Mouse (Mus musculus) neutrophil, adult 5-6 weeks (primary cell): ENCODE results near the gene Il1f8. TPM values are rescaled to one million over a fixed set of nuclear protein-coding genes. Genes with fewer than 3 reads are reported as not detected.
"Not testable (repeated sequence)": the region's sequence is repeated elsewhere in the genome, so short reads cannot be mapped to it uniquely, and the experiment has no call there.

Experiments used
- ATAC-seq: fragments of 151-379, 151-347 bp; 2 replicates; pipeline ENCODE4 v1.8.0; 2017; ENCODE audit warnings: mild to moderate bottlenecking, moderate TSS enrichment; ENCODE audit not compliant: insufficient number of reproducible peaks, poor library complexity, low FRiP score, severe bottlenecking; ENCODE audit errors: extremely low read depth
- total RNA-seq: library from RNA; stranded (forward); fragments of 200-1000 nt; gene quantifications from 2 replicates; pipeline ENCODE4 v1.2.3, GENCODE M21; 2017

Gene Il1f8
- total RNA-seq: not detected in 2 replicates

DNA sequence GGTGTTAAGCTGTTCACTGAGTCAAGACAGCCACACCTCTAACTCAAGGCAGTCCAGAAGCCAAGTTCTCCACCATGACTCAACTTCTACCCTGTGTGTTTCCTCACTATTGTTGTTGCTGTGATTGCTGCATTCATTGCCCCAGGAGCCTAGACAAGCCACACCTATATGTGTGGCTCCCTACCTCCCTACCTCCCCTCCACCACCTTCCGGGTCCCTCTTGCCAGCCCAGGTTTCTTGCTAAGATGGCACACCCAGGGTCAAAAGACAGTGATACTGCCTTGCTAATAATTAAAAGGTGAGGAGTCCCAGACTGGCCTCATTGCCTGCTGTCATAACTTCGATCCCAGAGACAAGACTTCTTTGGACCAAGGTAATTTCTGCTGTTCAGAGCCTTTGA, at the start of gene Il1f8:
Gene Il1f8, plus strand, starts transcription at position 301 of the 400 bp plus-strand sequence.
- ATAC-seq: no peak

DNA sequence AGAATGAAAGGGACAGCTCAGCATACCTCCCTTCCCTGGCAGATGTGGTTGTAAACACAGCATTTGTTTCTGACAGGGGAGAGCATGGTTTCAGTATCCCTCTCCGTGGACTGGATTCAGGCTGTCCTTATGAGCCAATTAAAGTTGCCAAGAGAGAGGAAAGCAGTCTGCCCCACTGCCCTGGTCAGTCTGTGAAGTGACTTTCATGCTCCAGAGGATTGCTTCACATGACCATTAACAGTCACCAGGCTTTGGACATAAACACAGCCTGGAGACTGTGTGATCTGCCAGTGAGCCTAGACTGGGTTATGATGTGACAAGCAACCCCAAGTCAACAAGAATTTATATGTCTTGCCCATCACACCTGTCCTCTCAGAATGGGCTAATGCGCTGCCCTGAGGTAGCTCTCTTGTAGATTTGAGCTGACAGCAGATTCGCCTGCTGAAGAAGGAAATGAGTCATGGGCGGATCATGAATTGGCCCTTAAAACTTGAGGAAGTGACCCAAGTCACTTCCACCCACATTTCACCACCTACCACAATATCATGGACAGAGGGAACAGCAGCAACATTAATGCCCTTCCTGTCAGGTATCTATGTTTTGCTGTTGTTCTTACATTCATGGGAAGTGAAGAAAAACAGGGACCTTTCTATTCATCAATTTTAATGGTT, 49.2 kb upstream of the Il1f8 start:
- peak; percentile 98 for ATAC-seq

DNA sequence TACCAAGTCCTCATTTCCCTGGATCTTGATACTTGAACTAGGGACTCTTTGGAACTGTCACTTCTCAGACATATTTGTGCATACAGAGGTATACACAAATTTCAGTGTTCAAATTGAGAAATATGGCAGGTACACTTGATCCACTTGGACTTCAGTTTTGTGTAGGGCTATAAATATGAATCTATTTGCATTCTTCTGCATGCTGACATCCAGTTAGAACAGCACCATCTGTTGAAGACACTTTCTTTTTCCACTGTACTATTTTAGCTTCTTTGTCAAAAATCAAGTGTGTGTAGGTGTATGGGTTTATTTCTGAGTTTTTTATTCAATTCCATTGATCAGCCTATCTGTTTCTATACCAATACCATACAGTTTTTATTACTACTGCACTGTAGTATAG, 43.9 kb upstream of the Il1f8 start:
- ATAC-seq: no peak

DNA sequence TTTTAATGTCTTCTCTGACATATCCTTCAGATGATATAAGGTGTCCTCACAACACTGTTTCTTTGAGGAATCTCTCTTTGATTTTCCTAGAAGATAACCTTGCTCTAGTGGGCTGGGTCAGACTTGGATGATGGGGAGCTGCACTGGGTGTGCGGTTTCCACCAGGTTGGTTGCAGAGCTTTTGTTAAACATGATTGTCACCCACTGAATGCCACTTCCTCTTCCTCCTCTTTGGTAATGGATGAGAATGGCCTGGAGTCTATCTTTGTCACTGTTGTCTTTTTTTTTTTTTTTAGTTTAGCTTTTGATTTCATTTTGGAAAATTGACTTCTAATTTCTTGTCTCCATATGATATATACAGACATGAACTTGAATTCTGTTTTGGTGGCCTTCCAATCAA, 18.6 kb upstream of the Il1f8 start:
- peak; percentile 39; the same call in 1 of the 2 replicates for ATAC-seq

DNA sequence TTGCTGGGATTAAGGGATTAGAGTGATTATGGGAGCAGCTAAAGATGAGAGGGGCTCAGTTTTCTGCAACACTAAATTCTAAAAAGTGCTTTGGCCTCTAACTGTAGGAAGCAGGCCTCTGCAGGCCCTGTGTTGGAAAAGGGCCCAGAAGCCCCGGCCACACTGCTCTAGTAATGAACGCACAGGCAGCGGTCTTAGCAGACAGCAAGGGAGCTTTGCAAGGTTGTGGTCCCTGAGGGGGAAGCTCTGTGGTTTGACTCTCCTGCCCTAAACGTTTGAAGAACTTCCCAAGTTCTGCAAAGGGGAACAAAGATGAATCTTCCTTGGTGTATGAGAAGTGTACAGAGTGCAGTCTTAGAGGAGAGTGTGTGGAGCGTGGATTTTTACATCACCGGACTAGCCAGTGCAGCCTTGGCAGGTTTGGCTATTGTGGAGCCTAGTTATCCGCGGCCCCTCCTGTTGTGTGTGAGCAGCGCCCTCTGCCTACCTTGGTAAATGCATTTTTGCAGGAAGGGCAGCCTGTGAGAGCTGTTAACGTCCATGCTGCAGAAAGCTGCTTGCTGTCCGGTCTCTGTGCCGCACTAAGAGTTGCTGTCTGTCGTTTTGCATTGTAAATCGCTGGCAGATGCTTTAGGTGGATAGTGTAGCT, 28.8 kb downstream of the Il1f8 start:
- peak; percentile 69 for ATAC-seq

DNA sequence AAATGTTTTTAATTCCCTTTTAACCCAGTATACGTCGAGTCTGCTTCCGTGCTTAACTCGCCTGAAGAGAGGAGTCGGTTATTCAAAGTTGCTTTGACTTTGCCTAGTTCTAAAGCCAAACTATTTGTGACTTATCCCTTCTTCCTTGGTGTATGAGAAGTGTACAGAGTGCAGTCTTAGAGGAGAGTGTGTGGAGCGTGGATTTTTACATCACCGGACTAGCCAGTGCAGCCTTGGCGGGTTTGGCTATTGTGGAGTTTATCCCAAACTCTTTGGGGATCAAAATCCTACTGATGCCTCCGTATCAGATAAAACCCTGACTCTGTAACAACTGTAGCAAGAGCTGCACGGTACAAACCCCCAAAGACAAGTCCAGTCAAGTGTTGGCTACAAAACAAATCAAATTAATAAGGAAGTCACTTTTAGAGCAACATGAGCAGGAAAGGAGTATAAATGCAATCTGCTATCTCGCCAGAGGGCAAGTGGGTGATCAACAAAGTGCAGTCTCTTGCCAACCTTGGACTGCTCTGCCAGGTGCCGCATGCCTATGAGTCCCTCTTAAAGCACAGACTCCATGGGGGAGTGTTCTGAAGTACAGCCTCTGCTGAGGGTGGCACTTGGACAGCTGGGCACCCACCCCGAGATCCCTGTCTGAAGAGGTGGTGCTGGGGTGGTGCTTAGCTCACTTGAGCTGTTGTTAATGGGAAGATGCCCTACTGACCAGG, 29.6 kb downstream of the Il1f8 start:
- not testable (repeated sequence) for ATAC-seq

DNA sequence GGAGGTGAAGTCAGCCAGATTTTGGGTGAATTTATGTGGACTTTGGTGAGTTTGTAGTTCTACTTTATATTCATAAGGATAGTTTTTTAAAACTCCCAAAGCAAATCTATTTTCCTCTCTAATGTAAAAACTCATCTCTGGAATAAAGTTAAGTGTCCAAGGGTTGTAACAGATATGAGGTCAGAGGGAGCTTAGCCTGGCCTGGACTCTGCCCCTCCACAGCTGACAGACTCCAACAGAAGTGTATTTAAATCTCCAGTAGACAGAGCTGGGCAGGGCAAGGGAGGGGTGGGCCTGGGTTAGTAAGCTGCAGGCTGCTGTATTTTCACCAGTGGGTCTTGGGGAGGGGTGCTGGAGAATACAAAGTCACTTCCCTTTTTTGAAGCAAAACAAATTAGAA, 31.1 kb downstream of the Il1f8 start:
- not testable (repeated sequence) for ATAC-seq

DNA sequence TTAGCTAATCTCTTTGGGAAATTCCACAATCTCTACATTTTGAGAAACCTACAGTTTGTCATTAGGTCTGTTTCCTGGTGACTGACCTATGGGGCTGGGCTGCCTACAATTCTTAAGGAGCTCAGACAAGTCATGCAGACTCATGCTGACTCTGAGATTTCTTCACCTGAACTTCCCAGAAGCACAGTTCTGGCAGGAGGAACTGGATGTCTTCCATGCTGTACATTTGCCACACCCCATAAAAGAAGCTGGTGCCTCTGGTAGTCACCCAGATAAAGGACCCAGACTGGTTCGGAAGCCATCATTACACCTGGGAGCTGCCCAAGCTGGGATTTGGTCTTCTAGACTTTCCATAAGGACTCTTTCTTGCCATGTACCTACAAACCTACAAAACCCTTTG, 33.2 kb downstream of the Il1f8 start, which contains the start of gene Il1f9:
Gene Il1f9, plus strand, starts transcription at position 301 of the 400 bp plus-strand sequence.
- ATAC-seq: peak; percentile 42

DNA sequence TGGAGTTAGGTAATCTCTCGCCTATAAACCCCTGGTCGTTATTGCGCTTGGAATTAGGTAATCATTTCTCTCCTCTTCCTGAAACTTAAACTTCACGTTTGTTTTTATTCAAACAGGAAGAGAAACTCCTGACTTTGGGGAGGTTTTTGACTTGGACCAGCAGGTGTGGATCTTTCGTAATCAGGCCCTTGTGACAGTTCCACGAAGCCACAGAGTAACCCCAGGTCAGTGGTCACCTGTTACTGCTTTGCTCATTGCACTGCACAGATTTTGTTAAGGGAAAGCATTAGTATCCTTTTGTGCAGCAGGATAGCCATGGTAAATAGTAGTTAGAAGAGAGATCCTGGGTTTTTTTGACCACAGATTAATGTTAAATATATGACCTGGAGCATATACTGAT, 34.6 kb downstream of the Il1f8 start:
- no peak for ATAC-seq

DNA sequence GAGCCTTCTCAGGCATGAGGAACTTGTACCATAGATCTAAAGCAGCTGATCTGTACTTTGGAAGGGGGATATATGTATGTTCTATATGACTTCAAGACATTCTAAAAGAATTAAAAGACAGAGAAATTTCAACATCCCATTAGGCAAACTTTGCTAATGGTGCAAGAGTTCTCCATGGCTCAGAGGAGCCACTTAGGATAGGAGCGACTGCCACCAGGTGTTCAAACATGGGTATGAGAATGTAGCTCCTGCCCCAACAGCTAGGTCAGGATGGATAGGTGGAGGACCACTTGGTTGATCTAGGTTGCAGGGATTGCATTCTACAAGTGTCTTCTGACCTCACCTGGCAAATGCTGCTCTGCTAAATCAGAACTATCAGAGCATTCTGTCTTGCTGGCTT, 35.2 kb downstream of the Il1f8 start:
- peak; percentile 80 for ATAC-seq

Other genes starting within 250 kb of the Il1f8 start
- gene Hnmt, start 103.8 kb upstream of the Il1f8 start, total RNA-seq: 50.7 and 62.1 TPM in 2 replicates
- not detected in 2 replicates for gene Tbpl2, start 56.6 kb upstream of the Il1f8 start, total RNA-seq
- gene Il1f9, start 33.3 kb downstream of the Il1f8 start, total RNA-seq: 318 and 323 TPM in 2 replicates
- not detected in 2 replicates for gene Il1f6, start 62.3 kb downstream of the Il1f8 start, total RNA-seq
- gene Il1f5, start 123.8 kb downstream of the Il1f8 start, total RNA-seq: not detected in 2 replicates
- not detected in 2 replicates for gene Il1f10, start 138.0 kb downstream of the Il1f8 start, total RNA-seq
- 188 TPM in 2 replicates for gene Il1rn, start 183.7 kb downstream of the Il1f8 start, total RNA-seq
- gene Psd4, start 214.4 kb downstream of the Il1f8 start, total RNA-seq: 132 and 154 TPM in 2 replicates